In the genomic region with DNA sequence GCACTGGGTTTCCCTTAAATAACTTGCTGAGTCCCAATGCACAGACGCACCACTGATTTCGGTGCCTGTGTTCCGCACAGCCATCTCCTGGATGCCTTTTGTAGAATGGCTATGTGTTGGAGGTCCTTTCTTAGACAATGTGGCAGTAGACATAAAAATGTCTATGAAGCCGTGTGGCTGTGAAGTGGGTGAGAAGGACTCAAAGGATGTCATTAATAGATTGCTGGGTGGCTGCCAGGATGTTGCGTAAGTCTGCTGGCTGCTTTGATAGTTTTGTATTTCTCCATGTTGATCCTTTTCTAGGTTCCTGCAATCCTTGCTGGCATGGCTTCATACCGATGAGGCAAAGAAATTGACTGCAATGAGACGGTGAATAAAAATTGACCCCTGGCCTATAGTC, we compare ENCODE assay signal across 9 mouse cellular contexts.
A peak's percentile ranks its signal among the peaks of the same experiment; 100 is the strongest.
DNase-seq lines count a peak whose midpoint lies in the region; ATAC-seq and TF ChIP-seq lines count a peak whose summit lies in the region.
"Had no signal": no experiment of that assay in that cellular context is flagged by ENCODE, and none has a peak within 500 bp of the region (broad histone marks: within the 10 kb centered on the region; RNA-seq: fewer than 3 reads in every experiment).

No protein-coding gene starts in this region.

- H3K27ac ChIP-seq in gastrocnemius, adult 2 months: no peak overlapping the region
- H3K27ac ChIP-seq in midbrain, embryonic 11.5 days (ENCODE audit: low read depth, low read length): no peak overlapping the region
- H3K27ac ChIP-seq: kidney, postnatal 0 days had no signal

- no peak overlapping the region for H3K9ac ChIP-seq in midbrain, embryonic 11.5 days (ENCODE audit: low read length)

- DNase-seq in gastrocnemius, adult 18-20 months (ENCODE audit: low spot score): peak; percentile 80
- no peak for DNase-seq in gastrocnemius, postnatal 4 days (ENCODE audit: low spot score in 2 of 2)
- DNase-seq in 416B (ENCODE audit: low read depth): peak; percentile 86
- peak; percentile 72 for DNase-seq in gastrocnemius, adult 2 months
- DNase-seq in left cerebral cortex, adult 9 months (ENCODE audit: low spot score in 2 of 2): peak; percentile 19 to 55
- no peak for DNase-seq in spleen, postnatal 36 days (ENCODE audit: low spot score in 2 of 2)
- DNase-seq in c-Kit-positive CD71-positive TER-119-positive erythroid progenitor cells, embryonic 14.5 days (ENCODE audit: low spot score): no peak
- no peak for DNase-seq in midbrain, embryonic 11.5 days (ENCODE audit: low spot score, missing footprints)

- no peak for ATAC-seq in midbrain, embryonic 11.5 days (ENCODE audit: low FRiP score)

- TF ChIP-seq CTCF in gastrocnemius, adult 2 months (IDR thresholded peaks at IDR 0.05): no peak

- no peaks in the 10 kb centered on the region for H3K27me3 ChIP-seq in midbrain, embryonic 11.5 days (ENCODE audit: control insufficient read depth, insufficient read depth, low read length)

- H3K4me3 ChIP-seq in gastrocnemius, adult 2 months: no peak overlapping the region
- H3K4me3 ChIP-seq in midbrain, embryonic 11.5 days (ENCODE audit: low read depth, low read length): no peak overlapping the region

- no peaks in the 10 kb centered on the region for H3K9me3 ChIP-seq in midbrain, embryonic 11.5 days (ENCODE audit: control insufficient read depth, low read length)

- H3K36me3 ChIP-seq in midbrain, embryonic 11.5 days (ENCODE audit: control insufficient read depth, insufficient read depth, low read length): no peaks in the 10 kb centered on the region

- intact Hi-C loops in gastrocnemius, adult 2 months (cut with DNase I): no loop called here

- H3K4me1 ChIP-seq in midbrain, embryonic 11.5 days (ENCODE audit: control insufficient read depth, insufficient read depth, low read length): no peaks in the 10 kb centered on the region

- no peak overlapping the region for H3K4me2 ChIP-seq in midbrain, embryonic 11.5 days

- WGBS in midbrain, embryonic 11.5 days: 96% methylated on average over 7 of the region's 7 CpGs

Comparison
In these comparisons a context has a peak if more than half of its experiments do, and no peak if none do; other contexts are left out.
1. DNase-seq: peak in gastrocnemius, adult 18-20 months (single experiment), 416B (single experiment), gastrocnemius, adult 2 months (single experiment) and left cerebral cortex, adult 9 months (2 of 2); none in gastrocnemius, postnatal 4 days (0 of 2), spleen, postnatal 36 days (0 of 2), c-Kit-positive CD71-positive TER-119-positive erythroid progenitor cells, embryonic 14.5 days (single experiment) and midbrain, embryonic 11.5 days (single experiment).